Mouse (Mus musculus): Measurements from ENCODE around the gene B230217C12Rik.

Gene B230217C12Rik

GRCm38 (mm10) chr11:97809235-97810121 is 31.1 kb upstream of the B230217C12Rik start:
- DNase-seq (ENCODE audit: low read depth) = no peak

- no peak for DNase-seq (ENCODE audit: low read depth)
These were observed 30.2 kb upstream of the B230217C12Rik start for GRCm38 (mm10) chr11:97810356-97810755.

GRCm38 (mm10) chr11:97810970-97811369 is 29.6 kb upstream of the B230217C12Rik start:
- DNase-seq (ENCODE audit: low read depth) = no peak

DNA sequence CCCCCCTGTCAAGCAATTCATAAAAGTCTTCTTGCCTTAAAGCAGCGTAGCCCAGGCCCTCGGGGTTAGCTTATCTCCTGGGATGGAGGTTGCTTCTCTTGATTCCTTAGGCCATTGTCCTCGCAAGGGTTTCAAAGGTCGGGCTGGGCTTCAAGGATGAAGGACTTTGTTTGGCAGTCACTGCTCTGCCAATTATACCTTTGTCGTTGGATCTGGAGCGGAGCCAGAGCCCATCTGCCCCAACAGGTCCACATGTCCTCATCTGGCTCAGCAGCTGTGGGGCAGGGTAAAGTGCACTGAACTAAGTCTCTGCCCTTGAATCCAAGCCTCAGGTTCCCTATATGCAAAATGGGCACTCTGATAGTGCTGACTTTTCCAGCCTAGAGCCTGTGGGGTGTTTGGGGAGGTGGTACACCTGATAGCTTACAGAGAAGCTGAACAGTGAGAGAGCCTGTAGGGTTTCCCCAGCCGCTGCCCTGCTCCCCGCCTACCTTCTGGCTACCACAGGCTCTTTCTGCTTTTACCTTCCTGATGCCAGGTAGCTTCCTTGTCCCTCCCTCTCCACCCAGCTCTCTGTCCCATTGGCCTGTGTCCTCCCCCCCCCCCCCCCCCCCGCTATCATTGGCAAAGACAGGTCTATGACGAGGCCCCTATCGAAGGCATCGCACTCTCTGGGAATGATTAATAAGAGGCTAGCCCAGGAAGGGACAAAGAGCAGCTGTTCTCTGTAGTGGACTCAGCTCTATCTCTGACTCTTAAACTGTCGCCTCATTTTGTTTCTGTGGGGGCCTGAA is 28.8 kb upstream of the B230217C12Rik start:
- no peak for DNase-seq (ENCODE audit: low read depth)

DNA sequence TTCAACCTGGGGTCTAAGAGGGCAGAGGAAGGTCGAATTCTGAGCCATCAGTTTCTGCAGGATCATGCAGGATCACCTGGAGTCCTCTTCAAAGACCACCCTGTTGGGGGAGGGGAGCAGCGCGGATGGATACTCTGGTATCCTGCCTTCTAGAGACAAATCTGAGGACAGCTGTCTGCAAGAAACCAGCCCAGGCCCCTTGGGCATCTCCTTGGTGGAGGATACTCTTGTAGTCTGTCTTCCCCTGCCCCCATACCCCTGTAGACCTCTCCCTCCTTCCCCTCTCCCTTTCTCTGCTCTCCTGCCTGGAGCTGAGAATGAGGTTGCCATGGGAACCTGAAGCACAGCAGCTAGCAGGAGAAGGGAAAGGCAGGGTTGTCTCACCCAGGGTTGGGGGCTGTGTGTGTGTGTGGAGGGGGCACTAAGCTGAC is 28.1 kb upstream of the B230217C12Rik start:
- DNase-seq (ENCODE audit: low read depth) = no peak

DNA sequence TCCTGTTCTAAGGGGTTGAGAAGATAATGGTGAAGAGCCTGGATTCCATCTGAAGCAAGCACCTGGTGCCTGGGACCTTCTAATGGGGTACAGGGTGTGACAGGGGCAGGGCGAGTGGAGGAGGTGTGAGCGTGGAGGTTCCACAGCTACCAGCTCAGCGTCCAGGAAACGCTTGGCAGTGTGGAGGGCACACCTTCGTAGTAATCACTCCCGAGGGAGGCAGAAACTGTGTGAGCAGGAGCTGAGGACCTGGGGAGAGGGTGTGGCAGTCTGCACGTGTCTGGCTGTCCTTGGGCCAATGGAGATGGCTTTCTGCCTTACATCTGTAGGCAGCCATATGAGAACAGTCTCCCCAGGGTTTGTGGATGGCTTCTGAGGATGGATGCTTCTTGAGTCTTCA is 27.5 kb upstream of the B230217C12Rik start:
- DNase-seq (ENCODE audit: low read depth) = no peak

- no peak for DNase-seq (ENCODE audit: low read depth)
These were observed 26.6 kb upstream of the B230217C12Rik start for GRCm38 (mm10) chr11:97813746-97814515.

DNA sequence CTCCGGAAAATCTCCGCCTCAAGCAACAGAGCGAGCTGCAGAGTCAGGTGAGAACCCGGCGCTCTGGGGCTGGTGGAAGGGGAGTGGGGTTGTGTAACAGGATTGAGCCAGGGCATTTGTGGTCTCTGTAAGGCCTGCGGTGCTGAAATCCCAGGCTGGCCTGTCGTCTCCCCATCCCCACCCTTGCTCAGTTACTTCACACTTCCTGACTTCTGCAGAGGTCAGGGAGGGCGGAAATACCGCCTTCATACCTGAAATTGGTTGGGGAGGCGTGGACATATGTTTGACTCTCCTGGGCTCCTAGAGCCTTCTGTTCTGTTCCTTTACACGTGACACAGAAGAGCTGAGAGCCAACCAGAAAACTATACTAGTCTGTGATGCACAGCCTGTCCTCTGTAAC is 24.8 kb upstream of the B230217C12Rik start:
- no peak for DNase-seq (ENCODE audit: low read depth)

DNA sequence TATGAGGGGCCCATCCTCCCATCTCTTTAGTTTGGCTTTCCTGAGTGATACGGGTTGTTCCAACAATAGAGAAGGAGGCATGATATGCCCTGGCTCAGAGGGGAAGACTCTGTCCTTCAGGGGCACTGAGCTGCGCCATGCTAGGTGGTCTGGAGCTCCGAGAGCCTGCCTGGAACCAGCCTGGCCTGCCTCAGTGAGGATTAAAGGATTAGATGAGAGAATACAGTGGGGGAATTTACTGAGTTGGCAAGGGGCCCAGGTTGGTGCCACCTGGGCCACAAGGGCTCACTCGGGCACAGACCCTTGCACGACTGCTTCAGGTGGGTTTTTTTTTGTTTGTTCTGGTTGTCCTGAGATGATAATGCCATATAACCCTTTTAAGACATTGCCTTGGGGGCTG is 24.4 kb upstream of the B230217C12Rik start:
- DNase-seq (ENCODE audit: low read depth) = no peak

- no peak for DNase-seq (ENCODE audit: low read depth)
These were observed 23.7 kb upstream of the B230217C12Rik start for GRCm38 (mm10) chr11:97816916-97817315.

DNA sequence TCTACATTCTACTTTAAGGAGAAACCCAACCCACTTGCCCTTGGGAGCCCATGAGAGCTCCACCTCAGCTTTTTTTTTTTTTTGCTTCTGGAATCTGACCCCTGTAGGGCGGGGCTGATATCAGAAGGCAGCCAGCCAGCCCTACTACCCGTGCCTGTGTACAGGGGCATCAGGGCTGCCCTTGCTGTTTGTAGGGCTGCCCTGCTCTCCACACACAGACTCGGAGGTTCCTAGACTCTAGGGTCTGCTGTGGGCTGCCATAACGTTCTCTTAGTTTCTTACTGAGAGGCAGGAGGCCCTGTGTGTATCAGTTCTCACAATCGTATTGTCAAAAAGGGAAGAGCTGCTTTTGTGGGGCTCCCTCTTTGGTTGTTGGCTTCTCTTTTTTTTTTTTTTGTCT is 23.2 kb upstream of the B230217C12Rik start:
- DNase-seq (ENCODE audit: low read depth) = no peak

- no peak for DNase-seq (ENCODE audit: low read depth)
These were observed 22.6 kb upstream of the B230217C12Rik start for GRCm38 (mm10) chr11:97818003-97818402.

DNA sequence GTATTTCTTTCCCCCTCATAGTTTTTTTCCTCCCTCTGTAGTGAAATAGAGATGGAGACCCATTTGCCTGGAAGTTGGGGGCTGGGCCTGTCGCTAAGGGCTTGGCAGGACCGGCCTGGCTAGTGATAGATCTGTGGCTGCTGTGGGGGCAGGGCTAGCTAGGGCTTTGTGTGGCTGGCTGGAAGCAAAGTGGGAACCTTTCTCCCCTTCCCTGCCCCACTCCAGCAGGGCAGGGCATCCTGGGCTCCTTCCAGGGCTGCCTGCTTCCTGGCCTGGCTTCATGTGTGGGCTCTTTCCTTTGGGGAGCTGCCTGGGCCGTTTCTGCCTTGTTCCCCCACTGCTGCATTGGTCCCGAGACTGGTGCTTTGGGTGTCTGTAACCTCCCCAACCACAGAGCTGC is 22.0 kb upstream of the B230217C12Rik start:
- DNase-seq (ENCODE audit: low read depth) = no peak

DNA sequence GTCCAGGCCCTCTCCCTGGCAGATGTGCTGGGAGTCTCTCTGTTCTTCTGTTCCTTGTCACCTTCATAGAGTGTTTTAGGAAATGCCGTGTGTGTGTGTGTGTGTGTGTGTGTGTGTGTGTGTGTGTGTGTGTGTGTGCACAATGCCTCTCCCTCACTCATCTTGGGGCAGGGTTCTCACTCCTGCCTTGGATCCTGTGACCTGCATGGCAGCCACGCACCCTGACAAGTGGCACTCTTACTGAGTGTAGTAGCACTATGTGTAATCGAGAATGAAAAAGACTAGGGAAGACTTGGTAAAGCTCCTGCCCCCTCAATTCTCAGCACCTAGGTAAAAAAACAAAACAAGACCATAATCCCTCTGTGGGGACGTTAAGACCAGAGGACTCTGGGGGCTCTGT is 21.5 kb upstream of the B230217C12Rik start:
- no peak for DNase-seq (ENCODE audit: low read depth)

- DNase-seq (ENCODE audit: low read depth) = no peak
These were observed 20.7 kb upstream of the B230217C12Rik start for GRCm38 (mm10) chr11:97819923-97820322.

DNA sequence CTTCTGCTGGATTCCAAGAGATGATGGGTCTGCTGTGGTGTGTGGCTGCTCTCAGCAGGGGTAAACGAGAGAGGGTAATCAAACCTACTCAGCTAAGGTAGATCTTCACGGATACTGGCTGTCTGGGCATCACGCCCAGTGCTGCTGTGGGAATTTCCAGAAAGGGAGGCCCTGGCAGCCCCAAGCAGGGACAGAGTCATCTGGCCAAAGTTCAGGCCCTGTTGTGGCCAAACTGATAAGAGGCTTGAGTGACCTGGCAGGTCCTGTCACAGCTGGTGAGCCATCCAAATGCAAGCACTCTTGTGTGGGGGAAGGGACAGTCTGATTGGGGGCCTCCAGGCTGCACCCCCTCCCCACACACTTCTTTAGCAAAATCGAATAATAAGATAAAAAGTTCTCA is 19.7 kb upstream of the B230217C12Rik start:
- peak; percentile 73 for DNase-seq (ENCODE audit: low read depth)

- peak; percentile 91 for DNase-seq (ENCODE audit: low read depth)
These were observed 19.0 kb upstream of the B230217C12Rik start for GRCm38 (mm10) chr11:97821401-97822064.

- no peak for DNase-seq (ENCODE audit: low read depth)
These were observed 17.6 kb upstream of the B230217C12Rik start for GRCm38 (mm10) chr11:97822840-97823603.

GRCm38 (mm10) chr11:97824168-97824567 is 16.4 kb upstream of the B230217C12Rik start:
- no peak for DNase-seq (ENCODE audit: low read depth)

DNA sequence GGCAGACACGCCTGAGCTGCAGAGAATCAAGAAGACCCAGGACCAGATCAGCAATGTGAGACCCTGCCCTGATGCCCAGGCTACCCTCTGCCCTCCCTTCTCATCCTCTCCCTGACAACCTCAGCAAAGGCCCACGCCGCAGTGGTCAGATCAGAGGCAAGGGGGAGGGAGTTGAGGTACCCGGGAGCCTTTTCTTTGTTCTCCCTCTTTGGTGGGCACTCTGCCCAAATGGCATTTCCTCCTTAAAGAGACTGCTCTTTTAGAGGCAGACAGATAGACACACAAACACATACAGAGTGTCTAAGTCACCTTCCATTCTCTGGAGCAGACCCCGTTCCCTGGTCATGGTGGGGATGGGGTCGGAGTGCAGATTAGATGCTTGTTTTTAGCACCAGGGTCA is 15.7 kb upstream of the B230217C12Rik start:
- DNase-seq (ENCODE audit: low read depth) = no peak

GRCm38 (mm10) chr11:97825295-97825694 is 15.3 kb upstream of the B230217C12Rik start:
- peak; percentile 62 for DNase-seq (ENCODE audit: low read depth)
